Comparison of ENCODE assay signal across 16 mouse cellular contexts in genomic region chr4:7253616-7254015, GRCm38 (mm10).
"Had no signal": no experiment of that assay in that cellular context is flagged by ENCODE, and none has a peak within 500 bp of the region (broad histone marks: within the 10 kb centered on the region; RNA-seq: fewer than 3 reads in every experiment).

No protein-coding gene starts in this region.

- H3K4me3 ChIP-seq: layer of hippocampus, adult 2 months; midbrain, embryonic 12.5 days; midbrain, embryonic 15.5 days; neural tube, embryonic 12.5 days; neural tube, embryonic 15.5 days had no signal

- H3K27ac ChIP-seq: layer of hippocampus, adult 2 months; liver, embryonic 14.5 days; macrophage; midbrain, embryonic 12.5 days; midbrain, embryonic 15.5 days; neural tube, embryonic 12.5 days; neural tube, embryonic 15.5 days; stomach, postnatal 0 days had no signal

- DNase-seq: kidney, adult 18-20 months; kidney, adult 9 months; kidney, postnatal 14 days; kidney, postnatal 4 days; layer of hippocampus, postnatal 36 days; liver, postnatal 0 days; lung, embryonic 14.5 days; thymus, postnatal 25 days had no signal
